Mouse (Mus musculus): ENCODE measurements at regions not wholly inside any gene's neighbourhood (a gene's known extent, or its start where the extent isn't known, plus 50 kb on each side); places are given as distances from the start of the nearest gene placed in this dataset.

GRCm38 (mm10) chr16:55550649-55551312, 253.0 kb upstream of the Zpld1 start:
- TF ChIP-seq CTCF (IDR thresholded peaks at IDR 0.05; ENCODE audit: low read depth, low read length) (no peak), POLR2A (IDR thresholded peaks at IDR 0.05; ENCODE audit: borderline replicate concordance, low read depth, low read length) (no peak)

Measured in bone marrow macrophage, adult 2 months (primary cell).